ENCODE assay signal across 8 mouse cellular contexts in the genomic region with DNA sequence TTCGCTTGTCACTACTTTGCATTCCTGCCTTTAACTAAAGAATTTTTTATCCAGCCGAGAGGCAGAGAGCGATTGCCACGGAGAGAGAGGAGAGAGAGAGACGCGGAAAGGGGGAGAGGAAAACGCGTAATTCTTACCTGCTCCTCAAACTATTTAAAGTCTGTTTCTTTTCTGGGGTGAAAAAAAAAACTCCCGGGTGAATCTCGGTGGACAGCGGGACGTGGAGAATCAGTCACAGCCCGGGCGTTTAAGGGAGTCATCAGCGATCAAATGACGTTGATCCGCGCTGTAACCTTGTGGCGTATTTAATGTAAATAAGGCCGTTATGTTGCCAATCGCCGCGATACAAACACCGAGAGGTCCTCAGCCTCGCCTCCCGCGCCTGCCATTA. TPM values are rescaled to one million over a fixed set of nuclear protein-coding genes. Genes with fewer than 3 reads are reported as not detected.
DNase-seq lines count a peak whose midpoint lies in the region; ATAC-seq lines count a peak whose summit lies in the region.

TSS of gene Zfp536 (minus strand) at position 330 of the 391 bp plus-strand sequence.

- peak within 1 kb of the TSS; percentile 63 for H3K4me2 ChIP-seq in liver, embryonic 11.5 days
- H3K4me2 ChIP-seq in hindbrain, embryonic 11.5 days (replicated peaks; ENCODE audit: low read depth, low read length) = peak within 1 kb of the TSS; percentile 75
- H3K4me2 ChIP-seq in liver, embryonic 13.5 days = peak within 1 kb of the TSS; percentile 62

- DNase-seq in liver, embryonic 11.5 days (ENCODE audit: low spot score) = no peak
- no peak for DNase-seq in liver
- peak; percentile 70 for DNase-seq in embryo, embryonic 10.5 days (ENCODE audit: low spot score)
- peak; percentile 69 for DNase-seq in hindbrain, embryonic 11.5 days (ENCODE audit: low spot score)
- no peak for DNase-seq in liver, embryonic 13.5 days
- DNase-seq in ovary, postnatal 14 days (ENCODE audit: low spot score) = no peak
- no peak for DNase-seq in thymus, postnatal 0 days (ENCODE audit: low spot score)
- no peak for DNase-seq in lung, postnatal 25 days (ENCODE audit: low spot score)

- WGBS in liver, embryonic 11.5 days = under 1% methylated on average over 27 of the region's 27 CpGs
- under 1% methylated on average over 27 of the region's 27 CpGs for WGBS in hindbrain, embryonic 11.5 days
- WGBS in liver, embryonic 13.5 days (ENCODE audit: insufficient replicate concordance) = 1% methylated on average over 27 of the region's 27 CpGs

- H3K27ac ChIP-seq in liver, embryonic 11.5 days (ENCODE audit: low read depth, low read length) = no peak within 1 kb of the TSS
- H3K27ac ChIP-seq in hindbrain, embryonic 11.5 days (ENCODE audit: low read depth, low read length) = peak within 1 kb of the TSS; percentile 91
- no peak within 1 kb of the TSS for H3K27ac ChIP-seq in liver, embryonic 13.5 days

- no peak for ATAC-seq in liver, embryonic 11.5 days (replicated peaks; ENCODE audit: low FRiP score)
- ATAC-seq in hindbrain, embryonic 11.5 days (ENCODE audit: low FRiP score) = no peak
- ATAC-seq in liver, embryonic 13.5 days (ENCODE audit: low read depth) = no peak

- no peaks in the 10 kb centered on the region for H3K36me3 ChIP-seq in liver, embryonic 11.5 days (ENCODE audit: control insufficient read depth, insufficient read depth, low read length)
- no peaks in the 10 kb centered on the region for H3K36me3 ChIP-seq in hindbrain, embryonic 11.5 days (ENCODE audit: control insufficient read depth, insufficient read depth, low read length)
- H3K36me3 ChIP-seq in liver, embryonic 13.5 days = no peaks in the 10 kb centered on the region

- H3K27me3 ChIP-seq in liver, embryonic 11.5 days (replicated peaks; ENCODE audit: control insufficient read depth, insufficient read depth, low read length) = peaks cover 86% of the 10 kb centered on the region
- no peaks in the 10 kb centered on the region; the same call in 1 of the 2 replicates for H3K27me3 ChIP-seq in hindbrain, embryonic 11.5 days (ENCODE audit: control insufficient read depth, insufficient read depth, low read length)
- H3K27me3 ChIP-seq in liver, embryonic 13.5 days = peaks cover 81% of the 10 kb centered on the region

- no peaks in the 10 kb centered on the region for H3K9me3 ChIP-seq in liver, embryonic 11.5 days (ENCODE audit: control insufficient read depth, low read length)
- H3K9me3 ChIP-seq in hindbrain, embryonic 11.5 days (ENCODE audit: control insufficient read depth, low read length) = no peaks in the 10 kb centered on the region
- no peaks in the 10 kb centered on the region for H3K9me3 ChIP-seq in liver, embryonic 13.5 days (replicated peaks)

- no peaks in the 10 kb centered on the region for H3K4me1 ChIP-seq in liver, embryonic 11.5 days (replicated peaks; ENCODE audit: control insufficient read depth, insufficient read depth, low read length)
- H3K4me1 ChIP-seq in hindbrain, embryonic 11.5 days (replicated peaks; ENCODE audit: control insufficient read depth, insufficient read depth, low read length) = no peaks in the 10 kb centered on the region
- no peaks in the 10 kb centered on the region for H3K4me1 ChIP-seq in liver, embryonic 13.5 days (replicated peaks)

- peak within 1 kb of the TSS; percentile 36 for H3K4me3 ChIP-seq in liver, embryonic 11.5 days (ENCODE audit: low read depth, low read length)
- peak within 1 kb of the TSS; percentile 67 for H3K4me3 ChIP-seq in hindbrain, embryonic 11.5 days (ENCODE audit: low read depth, low read length)
- peak within 1 kb of the TSS; percentile 48; the same call in 1 of the 2 replicates for H3K4me3 ChIP-seq in liver, embryonic 13.5 days (replicated peaks)

- no peak within 1 kb of the TSS for H3K9ac ChIP-seq in liver, embryonic 11.5 days (ENCODE audit: low read depth, low read length)
- H3K9ac ChIP-seq in hindbrain, embryonic 11.5 days (ENCODE audit: low read depth, low read length) = peak within 1 kb of the TSS; percentile 77
- no peak within 1 kb of the TSS for H3K9ac ChIP-seq in liver, embryonic 13.5 days

RNA-seq across cellular contexts. Expression of gene Zfp536, which starts in this region (rescaled TPM):
- polyA plus RNA-seq in liver, embryonic 11.5 days (2014; fragmentation: Nextera tagmentation; extraction: Ambion mirVana) = 0.66 and 0.86 TPM in 2 replicates
- polyA plus RNA-seq in hindbrain, embryonic 11.5 days (2014; fragmentation: Nextera tagmentation; extraction: Ambion mirVana) = 27.0 and 34.2 TPM in 2 replicates
- polyA plus RNA-seq in liver, embryonic 13.5 days (2015; fragmentation: Nextera tagmentation; extraction: Ambion mirVana) = 0.09 and 0.10 TPM in 2 replicates
- polyA plus RNA-seq in thymus, postnatal 0 days (2015; fragmentation: Nextera tagmentation; extraction: Ambion mirVana) = 0.16 and 0.24 TPM in 2 replicates

Comparison
In these comparisons a context has a peak if more than half of its experiments do, and no peak if none do; other contexts are left out.
1. RNA of gene Zfp536 (polyA plus RNA-seq): 27.0 to 34.2 TPM in hindbrain, embryonic 11.5 days; 0.66 to 0.86 TPM in liver, embryonic 11.5 days, 0.16 to 0.24 TPM in thymus, postnatal 0 days and 0.09 to 0.10 TPM in liver, embryonic 13.5 days; every median in the first group is over 10 times any median in the second.
2. DNase-seq: peak in embryo, embryonic 10.5 days (single experiment) and hindbrain, embryonic 11.5 days (single experiment); none in liver, embryonic 11.5 days (single experiment), liver (single experiment), liver, embryonic 13.5 days (single experiment), ovary, postnatal 14 days (single experiment), thymus, postnatal 0 days (single experiment) and lung, postnatal 25 days (single experiment).
3. Peak in every context shown above with its lines, with median percentiles within 50 percentile points of each other: H3K4me2 ChIP-seq and H3K4me3 ChIP-seq.